In genomic region chr4:95325861-95326260, GRCm38 (mm10) we compare ENCODE assay signal across 13 mouse cellular contexts.
"Had no signal": no experiment of that assay in that cellular context is flagged by ENCODE, and none has a peak within 500 bp of the region (broad histone marks: within the 10 kb centered on the region; RNA-seq: fewer than 3 reads in every experiment).

No protein-coding gene starts in this region.

- DNase-seq: lung, adult 18-20 months; lung, embryonic 14.5 days; lung, postnatal 10 days; lung, postnatal 4 days; midbrain, embryonic 14.5 days; right cerebral cortex, postnatal 14 days; thymus, postnatal 14 days; thymus, postnatal 36 days had no signal

- H3K9me3 ChIP-seq: midbrain, embryonic 10.5 days; midbrain, embryonic 12.5 days; neural tube, embryonic 12.5 days had no signal

- H3K27ac ChIP-seq: liver, embryonic 14.5 days; midbrain, embryonic 10.5 days; midbrain, embryonic 12.5 days; neural tube, embryonic 12.5 days had no signal

- H3K36me3 ChIP-seq: midbrain, embryonic 10.5 days; midbrain, embryonic 12.5 days; neural tube, embryonic 12.5 days had no signal

- H3K9ac ChIP-seq: liver, embryonic 14.5 days; lung, embryonic 14.5 days; midbrain, embryonic 12.5 days; neural tube, embryonic 12.5 days had no signal

- H3K4me3 ChIP-seq: midbrain, embryonic 10.5 days; midbrain, embryonic 12.5 days; neural tube, embryonic 12.5 days had no signal

- H3K4me2 ChIP-seq: lung, embryonic 14.5 days; midbrain, embryonic 12.5 days; neural tube, embryonic 12.5 days had no signal

- ATAC-seq: midbrain, embryonic 16.5 days had no signal

- H3K4me1 ChIP-seq: midbrain, embryonic 10.5 days; midbrain, embryonic 12.5 days; neural tube, embryonic 12.5 days had no signal

- H3K27me3 ChIP-seq: midbrain, embryonic 12.5 days; neural tube, embryonic 12.5 days had no signal
